Mouse (Mus musculus) heart, adult 2 months (tissue): ENCODE results near the gene Rbfox3.

Source experiments
- EP300 ChIP-seq: fragments of 200-500 bp; IDR thresholded peaks from 2 replicates; pipeline ENCODE4 v1.6.1; 2011; ENCODE audit warnings: low read depth, low read length, control low read depth; ENCODE audit not compliant: insufficient read depth
- POLR2A ChIP-seq: fragments of 200-500 bp; IDR thresholded peaks from 2 replicates; pipeline ENCODE4 v1.6.1; 2011; ENCODE audit warnings: mild to moderate bottlenecking, low read depth, low read length, control low read depth; ENCODE audit not compliant: insufficient read depth

DNA sequence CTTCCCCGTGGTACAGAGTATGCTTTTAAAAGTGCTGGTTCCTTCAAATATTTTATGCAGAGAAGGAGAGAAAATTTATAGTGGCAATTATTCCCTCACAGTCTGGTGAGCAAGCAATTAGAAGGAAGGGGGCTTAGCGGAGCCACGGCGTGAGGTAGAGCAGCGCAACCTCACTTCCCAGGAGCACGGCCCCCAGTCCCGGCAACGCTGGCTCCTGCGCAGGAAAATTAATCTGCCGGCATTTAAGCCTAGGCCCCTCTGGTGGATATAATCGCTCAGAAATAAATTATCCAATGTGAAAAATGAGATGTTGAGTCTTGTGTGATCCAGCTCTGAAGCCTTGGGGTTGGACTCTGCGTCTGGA, 422.5 kb downstream of the Rbfox3 start:
- TF ChIP-seq POLR2A (no peak), EP300 (no peak)
